Comparison of ENCODE assay signal across 10 mouse cellular contexts in the genomic region with DNA sequence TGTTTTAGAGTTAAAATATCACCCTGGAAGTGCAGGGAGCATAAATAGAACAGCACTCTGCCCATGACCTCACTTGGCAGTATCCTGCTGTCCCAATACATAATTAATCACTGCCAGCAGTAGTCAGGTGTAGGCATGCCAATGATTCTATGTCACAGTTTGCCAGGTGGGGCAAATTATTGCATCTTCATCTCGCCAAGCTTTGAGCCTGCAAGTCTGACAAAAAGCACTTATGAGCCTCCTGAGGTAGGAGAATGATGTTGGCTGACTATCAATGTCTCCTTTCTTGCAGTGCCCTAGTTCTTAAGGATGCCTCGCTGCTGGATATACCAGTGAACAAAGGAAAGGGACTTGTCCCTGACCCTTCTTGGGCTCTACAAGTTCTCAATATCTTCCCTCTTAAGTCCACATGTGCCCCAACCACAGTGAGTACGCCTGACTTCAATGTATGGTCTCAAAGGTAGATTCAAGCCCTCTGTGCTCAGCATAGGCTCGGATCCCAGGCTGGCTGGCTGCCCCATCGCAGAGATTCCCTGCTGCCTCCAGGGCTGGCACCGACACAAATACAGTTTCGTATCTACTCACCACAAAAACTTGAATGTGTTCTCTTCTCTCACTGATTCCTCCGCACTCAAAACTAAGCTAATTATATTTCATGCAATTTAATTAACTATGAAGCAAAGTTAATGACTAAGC.
DNase-seq lines count a peak whose midpoint lies in the region; ATAC-seq and TF ChIP-seq lines count a peak whose summit lies in the region.
"Had no signal": no experiment of that assay in that cellular context is flagged by ENCODE, and none has a peak within 500 bp of the region (broad histone marks: within the 10 kb centered on the region; RNA-seq: fewer than 3 reads in every experiment).

No protein-coding gene starts in this region.

- H3K27me3 ChIP-seq in intestine, postnatal 0 days (replicated peaks; ENCODE audit: control insufficient read depth, insufficient read depth, low read length), result no peaks in the 10 kb centered on the region
- H3K27me3 ChIP-seq: embryonic facial prominence, embryonic 13.5 days had no signal

- 0 out of 2 replicates have a peak overlapping the region, but pooled peaks have one; percentile 25 for H3K27ac ChIP-seq in gastrocnemius, adult 2 months
- no peak overlapping the region for H3K27ac ChIP-seq in intestine, postnatal 0 days (ENCODE audit: low read depth, low read length)
- H3K27ac ChIP-seq: embryonic facial prominence, embryonic 13.5 days had no signal

- 73% methylated on average over 8 of the region's 8 CpGs for WGBS in intestine, postnatal 0 days

- no peaks in the 10 kb centered on the region for H3K36me3 ChIP-seq in intestine, postnatal 0 days (ENCODE audit: control insufficient read depth, insufficient read depth)
- H3K36me3 ChIP-seq: embryonic facial prominence, embryonic 13.5 days; G1E had no signal

- TF ChIP-seq POLR2A in brain, embryonic 14.5 days (IDR thresholded peaks at IDR 0.05; ENCODE audit: borderline replicate concordance, extremely low read depth, insufficient read depth, insufficient read length, poor library complexity, severe bottlenecking), result no peak

- no peaks in the 10 kb centered on the region for H3K4me1 ChIP-seq in intestine, postnatal 0 days (replicated peaks; ENCODE audit: control insufficient read depth, insufficient read depth, low read length)

- TF ChIP-seq CTCF in brain, embryonic 14.5 days (IDR thresholded peaks at IDR 0.05; ENCODE audit: borderline replicate concordance, extremely low read depth, insufficient read depth, insufficient read length), result no peak
- no peak for TF ChIP-seq CTCF in gastrocnemius, adult 2 months (IDR thresholded peaks at IDR 0.05)
- TF ChIP-seq CTCF in intestine, postnatal 0 days (IDR thresholded peaks at IDR 0.05; ENCODE audit: low read depth), result no peak

- no peak overlapping the region for H3K4me2 ChIP-seq in intestine, postnatal 0 days (replicated peaks; ENCODE audit: low read depth)
- H3K4me2 ChIP-seq: embryonic facial prominence, embryonic 13.5 days had no signal

- no peak overlapping the region for H3K9ac ChIP-seq in intestine, postnatal 0 days (ENCODE audit: low read depth, low read length)
- H3K9ac ChIP-seq: embryonic facial prominence, embryonic 13.5 days had no signal

- intact Hi-C loops in gastrocnemius, adult 2 months (cut with DNase I), result loop anchor here (5.0 kb wide), 1 partner anchor 97 kb away; a partner anchor contains a TSS

- peak overlapping the region; percentile 25; the same call in 1 of the 2 replicates for H3K4me3 ChIP-seq in gastrocnemius, adult 2 months
- H3K4me3 ChIP-seq in intestine, postnatal 0 days (ENCODE audit: low read depth, low read length), result no peak overlapping the region
- H3K4me3 ChIP-seq: embryonic facial prominence, embryonic 13.5 days had no signal

- ATAC-seq in intestine, postnatal 0 days, result no peak
- no peak for ATAC-seq in erythroid progenitor cell, adult 5-6 weeks (replicated peaks; ENCODE audit: low FRiP score, poor library complexity, severe bottlenecking)

- peak; percentile 70 for DNase-seq in layer of hippocampus, adult 11-12 months (ENCODE audit: low spot score)
- DNase-seq in layer of hippocampus, adult 9-10 months (ENCODE audit: low spot score), result no peak
- peak; percentile 87 for DNase-seq in brain, embryonic 14.5 days (ENCODE audit: low read depth)
- DNase-seq in gastrocnemius, adult 2 months, result peak; percentile 76
- DNase-seq in left cerebral cortex, adult 11 months (ENCODE audit: low spot score), result peak; percentile 27
- DNase-seq in yolk sac, embryonic 10.5 days (ENCODE audit: low spot score), result no peak

- H3K9me3 ChIP-seq in intestine, postnatal 0 days (ENCODE audit: control insufficient read depth), result no peaks in the 10 kb centered on the region
- H3K9me3 ChIP-seq: embryonic facial prominence, embryonic 13.5 days had no signal

Comparison
In these comparisons a context has a peak if more than half of its experiments do, and no peak if none do; other contexts are left out.
1. DNase-seq: peak in layer of hippocampus, adult 11-12 months (single experiment), brain, embryonic 14.5 days (single experiment), gastrocnemius, adult 2 months (single experiment) and left cerebral cortex, adult 11 months (single experiment); none in layer of hippocampus, adult 9-10 months (single experiment) and yolk sac, embryonic 10.5 days (single experiment).